Comparison of ENCODE assay signal across 28 mouse cellular contexts in genomic region chr10:68051316-68051933, GRCm38 (mm10).
DNase-seq lines count a peak whose midpoint lies in the region; ATAC-seq and TF ChIP-seq lines count a peak whose summit lies in the region.
"Had no signal": no experiment of that assay in that cellular context is flagged by ENCODE, and none has a peak within 500 bp of the region (broad histone marks: within the 10 kb centered on the region; RNA-seq: fewer than 3 reads in every experiment).

No protein-coding gene starts in this region.

- no peak overlapping the region for H3K27ac ChIP-seq in embryonic facial prominence, embryonic 14.5 days (replicated peaks; ENCODE audit: low read depth, low read length)
- no peak overlapping the region for H3K27ac ChIP-seq in embryonic facial prominence, embryonic 10.5 days (replicated peaks)
- H3K27ac ChIP-seq in limb, embryonic 14.5 days (replicated peaks; ENCODE audit: low read depth, low read length), result no peak overlapping the region
- H3K27ac ChIP-seq in limb, embryonic 10.5 days, result no peak overlapping the region
- no peak overlapping the region for H3K27ac ChIP-seq in midbrain, postnatal 0 days (ENCODE audit: low read depth, low read length)
- H3K27ac ChIP-seq in midbrain, embryonic 10.5 days (replicated peaks), result no peak overlapping the region
- H3K27ac ChIP-seq: embryonic facial prominence, embryonic 12.5 days; forebrain, embryonic 12.5 days; gastrocnemius, adult 2 months; heart, adult 2 months; heart, embryonic 10.5 days; heart, embryonic 13.5 days; hindbrain, embryonic 12.5 days; hindbrain, embryonic 15.5 days had no signal

- DNase-seq in embryonic facial prominence, embryonic 14.5 days (ENCODE audit: low spot score), result peak; percentile 40
- no peak for DNase-seq in embryonic facial prominence, embryonic 10.5 days (ENCODE audit: low spot score)
- no peak for DNase-seq in limb, embryonic 14.5 days (ENCODE audit: low spot score)
- no peak for DNase-seq in limb, embryonic 10.5 days (ENCODE audit: low spot score)
- DNase-seq in midbrain, postnatal 0 days (ENCODE audit: low spot score), result no peak
- DNase-seq in midbrain, embryonic 10.5 days (ENCODE audit: low spot score), result no peak
- DNase-seq in ZHBTc4 (ENCODE audit: low read depth, low spot score), result peak; percentile 30
- DNase-seq in cerebellum, adult 8-10 months, result no peak
- DNase-seq: adrenal gland, adult 8-10 months; adrenal gland, postnatal 25 days; cerebellum, adult 11-12 months; cerebellum, adult 9-10 months; cerebellum, postnatal 14 days; gastrocnemius, adult 2 months; gastrocnemius, postnatal 14 days; heart, adult 2 months; heart, postnatal 14 days had no signal

- H3K36me3 ChIP-seq in embryonic facial prominence, embryonic 14.5 days (ENCODE audit: control insufficient read depth, insufficient read depth, low read length), result no peaks in the 10 kb centered on the region
- no peaks in the 10 kb centered on the region for H3K36me3 ChIP-seq in embryonic facial prominence, embryonic 10.5 days (replicated peaks)
- no peaks in the 10 kb centered on the region for H3K36me3 ChIP-seq in limb, embryonic 14.5 days (ENCODE audit: control insufficient read depth, insufficient read depth, low read length)
- H3K36me3 ChIP-seq in limb, embryonic 10.5 days, result no peaks in the 10 kb centered on the region
- H3K36me3 ChIP-seq in midbrain, postnatal 0 days (ENCODE audit: insufficient read depth, low read length), result no peaks in the 10 kb centered on the region
- peaks cover 6% of the 10 kb centered on the region; the same call in 1 of the 2 replicates for H3K36me3 ChIP-seq in midbrain, embryonic 10.5 days
- H3K36me3 ChIP-seq: embryonic facial prominence, embryonic 12.5 days; G1E; heart, embryonic 10.5 days; heart, embryonic 13.5 days; hindbrain, embryonic 12.5 days; hindbrain, embryonic 15.5 days had no signal

- H3K4me3 ChIP-seq in embryonic facial prominence, embryonic 14.5 days (ENCODE audit: low read depth, low read length), result no peak overlapping the region
- H3K4me3 ChIP-seq in embryonic facial prominence, embryonic 10.5 days, result no peak overlapping the region
- H3K4me3 ChIP-seq in limb, embryonic 14.5 days (replicated peaks; ENCODE audit: low read length), result no peak overlapping the region
- H3K4me3 ChIP-seq in limb, embryonic 10.5 days, result no peak overlapping the region
- H3K4me3 ChIP-seq in midbrain, postnatal 0 days (ENCODE audit: low read depth, low read length), result no peak overlapping the region
- no peak overlapping the region for H3K4me3 ChIP-seq in midbrain, embryonic 10.5 days
- H3K4me3 ChIP-seq: embryonic facial prominence, embryonic 12.5 days; erythroblast, embryonic 14.5 days; forebrain, embryonic 12.5 days; gastrocnemius, adult 2 months; heart, adult 2 months; heart, embryonic 10.5 days; heart, embryonic 13.5 days; hindbrain, embryonic 12.5 days; hindbrain, embryonic 15.5 days had no signal

- TF ChIP-seq POLR2A in limb, embryonic 14.5 days (IDR thresholded peaks at IDR 0.05; ENCODE audit: borderline replicate concordance, extremely low read depth, insufficient read depth, insufficient read length), result no peak

- WGBS in embryonic facial prominence, embryonic 14.5 days, result 91% methylated on average over 14 of the region's 14 CpGs
- WGBS in embryonic facial prominence, embryonic 10.5 days, result 93% methylated on average over 14 of the region's 14 CpGs
- WGBS in limb, embryonic 14.5 days, result 89% methylated on average over 14 of the region's 14 CpGs
- 92% methylated on average over 14 of the region's 14 CpGs for WGBS in limb, embryonic 10.5 days
- 71% methylated on average over 14 of the region's 14 CpGs for WGBS in midbrain, postnatal 0 days
- 92% methylated on average over 14 of the region's 14 CpGs for WGBS in midbrain, embryonic 10.5 days

- no peaks in the 10 kb centered on the region for H3K27me3 ChIP-seq in embryonic facial prominence, embryonic 14.5 days (replicated peaks; ENCODE audit: control insufficient read depth, insufficient read depth, low read length)
- no peaks in the 10 kb centered on the region for H3K27me3 ChIP-seq in embryonic facial prominence, embryonic 10.5 days (replicated peaks; ENCODE audit: low read depth, poor library complexity, severe bottlenecking)
- no peaks in the 10 kb centered on the region for H3K27me3 ChIP-seq in limb, embryonic 14.5 days (ENCODE audit: control insufficient read depth, insufficient read depth, low read length)
- no peaks in the 10 kb centered on the region for H3K27me3 ChIP-seq in limb, embryonic 10.5 days (ENCODE audit: low read depth, poor library complexity, severe bottlenecking)
- no peaks in the 10 kb centered on the region for H3K27me3 ChIP-seq in midbrain, postnatal 0 days (ENCODE audit: insufficient read depth, low read length)
- no peaks in the 10 kb centered on the region for H3K27me3 ChIP-seq in midbrain, embryonic 10.5 days (ENCODE audit: low read depth, poor library complexity, severe bottlenecking)
- H3K27me3 ChIP-seq: embryonic facial prominence, embryonic 12.5 days; forebrain, embryonic 12.5 days; heart, embryonic 13.5 days; hindbrain, embryonic 12.5 days; hindbrain, embryonic 15.5 days; Patski had no signal

- no peaks in the 10 kb centered on the region for H3K4me1 ChIP-seq in embryonic facial prominence, embryonic 14.5 days (ENCODE audit: control insufficient read depth, insufficient read depth, low read length)
- no peaks in the 10 kb centered on the region for H3K4me1 ChIP-seq in embryonic facial prominence, embryonic 10.5 days
- H3K4me1 ChIP-seq in limb, embryonic 14.5 days (ENCODE audit: control insufficient read depth, insufficient read depth, low read length), result no peaks in the 10 kb centered on the region
- no peaks in the 10 kb centered on the region for H3K4me1 ChIP-seq in limb, embryonic 10.5 days
- no peaks in the 10 kb centered on the region for H3K4me1 ChIP-seq in midbrain, postnatal 0 days (ENCODE audit: insufficient read depth, low read length)
- H3K4me1 ChIP-seq in midbrain, embryonic 10.5 days, result no peaks in the 10 kb centered on the region
- H3K4me1 ChIP-seq: embryonic facial prominence, embryonic 12.5 days; forebrain, embryonic 12.5 days; heart, embryonic 10.5 days; heart, embryonic 13.5 days; hindbrain, embryonic 12.5 days; hindbrain, embryonic 15.5 days had no signal

- no peak; the same call in 1 of the 2 replicates for ATAC-seq in embryonic facial prominence, embryonic 14.5 days (ENCODE audit: low read depth)
- peak; percentile 63 for ATAC-seq in limb, embryonic 14.5 days (ENCODE audit: low FRiP score, low read depth)
- ATAC-seq in midbrain, postnatal 0 days (ENCODE audit: low FRiP score), result peak; percentile 54; the same call in 1 of the 2 replicates
- ATAC-seq: activated CD4-positive, CD25-positive, alpha-beta regulatory T cell, adult 4 months; forebrain, embryonic 16.5 days; Patski had no signal

- H3K9ac ChIP-seq in embryonic facial prominence, embryonic 14.5 days (ENCODE audit: low read depth, low read length), result no peak overlapping the region
- H3K9ac ChIP-seq in limb, embryonic 14.5 days (ENCODE audit: low read depth, low read length, severe bottlenecking), result no peak overlapping the region
- no peak overlapping the region for H3K9ac ChIP-seq in midbrain, postnatal 0 days (replicated peaks; ENCODE audit: low read length, poor library complexity, severe bottlenecking)
- H3K9ac ChIP-seq: embryonic facial prominence, embryonic 12.5 days; forebrain, embryonic 12.5 days; heart, embryonic 13.5 days; hindbrain, embryonic 12.5 days; hindbrain, embryonic 15.5 days had no signal

- no peak overlapping the region for H3K4me2 ChIP-seq in embryonic facial prominence, embryonic 14.5 days (ENCODE audit: low read depth, low read length)
- no peak overlapping the region for H3K4me2 ChIP-seq in limb, embryonic 14.5 days (replicated peaks; ENCODE audit: low read depth, low read length, severe bottlenecking)
- no peak overlapping the region for H3K4me2 ChIP-seq in midbrain, postnatal 0 days (ENCODE audit: low read depth, low read length, poor library complexity, severe bottlenecking)
- H3K4me2 ChIP-seq: embryonic facial prominence, embryonic 12.5 days; forebrain, embryonic 12.5 days; heart, embryonic 13.5 days; hindbrain, embryonic 12.5 days; hindbrain, embryonic 15.5 days had no signal

- no peak for TF ChIP-seq CTCF in midbrain, postnatal 0 days (IDR thresholded peaks at IDR 0.05)

- H3K9me3 ChIP-seq in embryonic facial prominence, embryonic 14.5 days (ENCODE audit: control insufficient read depth, low read length), result no peaks in the 10 kb centered on the region
- 0 out of 2 replicates have a peak, but pooled peaks cover 2% of the 10 kb centered on the region for H3K9me3 ChIP-seq in embryonic facial prominence, embryonic 10.5 days
- no peaks in the 10 kb centered on the region for H3K9me3 ChIP-seq in limb, embryonic 14.5 days (ENCODE audit: control insufficient read depth, low read length)
- H3K9me3 ChIP-seq in limb, embryonic 10.5 days (replicated peaks), result no peaks in the 10 kb centered on the region
- no peaks in the 10 kb centered on the region for H3K9me3 ChIP-seq in midbrain, postnatal 0 days (ENCODE audit: low read length)
- H3K9me3 ChIP-seq in midbrain, embryonic 10.5 days (replicated peaks), result no peaks in the 10 kb centered on the region
- H3K9me3 ChIP-seq: embryonic facial prominence, embryonic 12.5 days; forebrain, embryonic 12.5 days; hindbrain, embryonic 12.5 days; hindbrain, embryonic 15.5 days had no signal

Comparison
In these comparisons a context has a peak if more than half of its experiments do, and no peak if none do; other contexts are left out.
1. DNase-seq: peak in embryonic facial prominence, embryonic 14.5 days (single experiment) and ZHBTc4 (single experiment); none in embryonic facial prominence, embryonic 10.5 days (single experiment), limb, embryonic 14.5 days (single experiment), limb, embryonic 10.5 days (single experiment), midbrain, postnatal 0 days (single experiment), midbrain, embryonic 10.5 days (single experiment) and cerebellum, adult 8-10 months (single experiment).